In genomic region chr5:120674229-120675145, GRCm38 (mm10) we compare ENCODE assay signal across 10 mouse cellular contexts. TPM values are rescaled to one million over a fixed set of nuclear protein-coding genes. Genes with fewer than 3 reads are reported as not detected.
A peak's percentile ranks its signal among the peaks of the same experiment; 100 is the strongest.
DNase-seq lines count a peak whose midpoint lies in the region; ATAC-seq lines count a peak whose summit lies in the region.
"Had no signal": no experiment of that assay in that cellular context is flagged by ENCODE, and none has a peak within 500 bp of the region (broad histone marks: within the 10 kb centered on the region; RNA-seq: fewer than 3 reads in every experiment).

No protein-coding gene starts in this region.

- H3K27me3 ChIP-seq in forebrain, embryonic 11.5 days (ENCODE audit: control insufficient read depth, insufficient read depth, low read length): no peaks in the 10 kb centered on the region
- no peaks in the 10 kb centered on the region; the same call in 1 of the 2 replicates for H3K27me3 ChIP-seq in liver, embryonic 16.5 days (ENCODE audit: control insufficient read depth, insufficient read depth, low read depth, low read length)

- peak; percentile 67 to 78 for DNase-seq in right cerebral cortex, postnatal 10 days (ENCODE audit: low spot score in 2 of 2)
- no peak for DNase-seq in right cerebral cortex, postnatal 25 days
- DNase-seq in forebrain, embryonic 11.5 days (ENCODE audit: low spot score): peak; percentile 67
- DNase-seq in thymus, postnatal 36 days: peak; percentile 45 to 74
- no peak for DNase-seq in cerebellum, adult 11-12 months
- DNase-seq in layer of hippocampus, postnatal 36 days: no peak
- no peak for DNase-seq in gastrocnemius, adult 18-20 months (ENCODE audit: low spot score)

- no peaks in the 10 kb centered on the region for H3K36me3 ChIP-seq in forebrain, embryonic 11.5 days (ENCODE audit: control insufficient read depth, insufficient read depth, low read length)
- no peaks in the 10 kb centered on the region for H3K36me3 ChIP-seq in liver, embryonic 16.5 days (ENCODE audit: control insufficient read depth, insufficient read depth)

- no peak overlapping the region for H3K4me3 ChIP-seq in forebrain, embryonic 11.5 days (ENCODE audit: low read depth, low read length)
- H3K4me3 ChIP-seq in liver, embryonic 16.5 days (ENCODE audit: low read depth, low read length): no peak overlapping the region

- no peak overlapping the region for H3K9ac ChIP-seq in forebrain, embryonic 11.5 days (ENCODE audit: low read length)
- H3K9ac ChIP-seq in liver, embryonic 16.5 days (ENCODE audit: low read depth, low read length): no peak overlapping the region

- peak; percentile 29; the same call in 1 of the 2 replicates for ATAC-seq in forebrain, embryonic 11.5 days (replicated peaks; ENCODE audit: low FRiP score)
- 0 out of 2 replicates have a peak, but pooled peaks have one; percentile 11 for ATAC-seq in liver, embryonic 16.5 days (ENCODE audit: low read depth)

- no peaks in the 10 kb centered on the region for H3K9me3 ChIP-seq in forebrain, embryonic 11.5 days (ENCODE audit: control insufficient read depth, low read length)
- no peaks in the 10 kb centered on the region for H3K9me3 ChIP-seq in liver, embryonic 16.5 days (replicated peaks; ENCODE audit: control insufficient read depth, low read length)

- no peak overlapping the region for H3K4me2 ChIP-seq in forebrain, embryonic 11.5 days (ENCODE audit: low read depth, low read length, severe bottlenecking)
- H3K4me2 ChIP-seq in liver, embryonic 16.5 days (ENCODE audit: low read depth, low read length): no peak overlapping the region

- H3K27ac ChIP-seq in forebrain, embryonic 11.5 days (ENCODE audit: low read depth, low read length): no peak overlapping the region
- no peak overlapping the region for H3K27ac ChIP-seq in liver, embryonic 16.5 days (ENCODE audit: low read length)

- 38% methylated on average over 21 of the region's 21 CpGs for WGBS in forebrain, embryonic 11.5 days
- 29% methylated on average over 21 of the region's 21 CpGs for WGBS in liver, embryonic 16.5 days (ENCODE audit: insufficient replicate concordance)

- no peaks in the 10 kb centered on the region; the same call in 1 of the 2 replicates for H3K4me1 ChIP-seq in forebrain, embryonic 11.5 days (replicated peaks; ENCODE audit: control insufficient read depth, insufficient read depth, low read length)
- no peaks in the 10 kb centered on the region for H3K4me1 ChIP-seq in liver, embryonic 16.5 days (ENCODE audit: control insufficient read depth, low read depth, low read length)

RNA-seq across cellular contexts. Expression of gene Rasal1, which starts 25.9 kb away (rescaled TPM):
- not detected in 2 replicates for polyA plus RNA-seq in forebrain, embryonic 11.5 days (2014; fragmentation: Nextera tagmentation; extraction: Ambion mirVana)
- polyA plus RNA-seq in liver, embryonic 16.5 days (2015; fragmentation: Nextera tagmentation; extraction: Ambion mirVana): 0.11 and 0.15 TPM in 2 replicates
- total RNA-seq in layer of hippocampus, postnatal 36 days (2021): 10 to 100 TPM; 91.6 to 92.0 TPM
- total RNA-seq in gastrocnemius, adult 18-20 months (2021): not detected

RNA-seq across cellular contexts. Expression of gene Dtx1, which starts 37.2 kb away (rescaled TPM):
- 6.4 and 6.6 TPM in 2 replicates for polyA plus RNA-seq in forebrain, embryonic 11.5 days (2014; fragmentation: Nextera tagmentation; extraction: Ambion mirVana)
- polyA plus RNA-seq in liver, embryonic 16.5 days (2015; fragmentation: Nextera tagmentation; extraction: Ambion mirVana): 0.07 TPM in 1 of 2 replicates, not detected in the other
- total RNA-seq in layer of hippocampus, postnatal 36 days (2021): 10 to 100 TPM; 70.7 TPM
- total RNA-seq in gastrocnemius, adult 18-20 months (2021): under 1 TPM; 0.41 to 0.74 TPM

RNA-seq across cellular contexts. Expression of gene Cfap73, which starts 40.5 kb away (rescaled TPM):
- not detected in 2 replicates for polyA plus RNA-seq in forebrain, embryonic 11.5 days (2014; fragmentation: Nextera tagmentation; extraction: Ambion mirVana)
- polyA plus RNA-seq in liver, embryonic 16.5 days (2015; fragmentation: Nextera tagmentation; extraction: Ambion mirVana): not detected in 2 replicates
- under 1 TPM in 1 of 2 experiments, not detected in 1; 0.77 TPM for total RNA-seq in layer of hippocampus, postnatal 36 days (2021)
- not detected for total RNA-seq in gastrocnemius, adult 18-20 months (2021)
- polyA plus RNA-seq: intestine, embryonic 14.5 days; small intestine, adult 2 months had no signal

Comparison
In these comparisons a context has a peak if more than half of its experiments do, and no peak if none do; other contexts are left out.
1. DNase-seq: peak in right cerebral cortex, postnatal 10 days (2 of 2), forebrain, embryonic 11.5 days (single experiment) and thymus, postnatal 36 days (2 of 2); none in right cerebral cortex, postnatal 25 days (single experiment), cerebellum, adult 11-12 months (single experiment), layer of hippocampus, postnatal 36 days (0 of 2) and gastrocnemius, adult 18-20 months (single experiment).
2. RNA of gene Rasal1, which starts 25.9 kb away (total RNA-seq): 91.6 to 92.0 TPM in layer of hippocampus, postnatal 36 days; not detected in gastrocnemius, adult 18-20 months; every median in the first group is over 10 times any median in the second.
3. RNA of gene Dtx1, which starts 37.2 kb away (total RNA-seq): 70.7 TPM in layer of hippocampus, postnatal 36 days; 0.41 to 0.74 TPM in gastrocnemius, adult 18-20 months; every median in the first group is over 10 times any median in the second.